Mouse (Mus musculus) liver, embryonic 14.5 days (tissue): Measurements from ENCODE around the gene 2410004P03Rik. TPM values are rescaled to one million over a fixed set of nuclear protein-coding genes. Genes with fewer than 3 reads are reported as not detected.
A peak's percentile ranks its signal among the peaks of the same experiment; 100 is the strongest.

Experiments used
- ATAC-seq: fragments of 200-750 bp; cut with Nextera tagmentation; 2 replicates; pipeline ENCODE4 v1.8.0; 2017; ENCODE audit warnings: moderate number of reproducible peaks, mild to moderate bottlenecking, moderate library complexity; ENCODE audit not compliant: insufficient read depth
- DNase-seq, 3 experiments: peaks; one replicate each; pipeline ENCODE4 v3.0.0-alpha.2; 2012 to 2013; ENCODE audit warnings: low read depth in 3 of 3, low spot score in 3 of 3
- H3K27ac ChIP-seq: fragments of 300-500 bp; sonication (generic); 2 replicates; pipeline ENCODE4 v1.5.1; 2014; ENCODE audit warnings: moderate library complexity, mild to moderate bottlenecking, control low read depth, inconsistent platforms
- H3K27me3 ChIP-seq: fragments of 300-500 bp; sonication (generic); 2 replicates; pipeline ENCODE4 v1.6.1; 2014; ENCODE audit warnings: mild to moderate bottlenecking, low read length, moderate library complexity; ENCODE audit not compliant: control insufficient read depth, insufficient read depth
- H3K36me3 ChIP-seq: fragments of 300-500 bp; sonication (generic); replicated peaks from 2 replicates; pipeline ENCODE4 v1.6.1; 2014; ENCODE audit warnings: low read depth; ENCODE audit not compliant: control insufficient read depth, insufficient read depth
- H3K4me1 ChIP-seq, 2 experiments: fragments of 200-500 bp in 1 of 2; fragments of 300-500 bp in 1 of 2; sonication (generic) in 1 of 2; replicated peaks; 2 replicates each; pipeline ENCODE4 v1.6.1; 2012 to 2014; ENCODE audit warnings: antibody characterized with exemption in 1 of 2, inconsistent platforms in 1 of 2, low read length in 1 of 2; ENCODE audit not compliant: control insufficient read depth in 2 of 2, insufficient read depth in 2 of 2
- H3K4me2 ChIP-seq: fragments of 300-500 bp; sonication (generic); 2 replicates; pipeline ENCODE4 v1.6.1; 2014; ENCODE audit warnings: low read depth, mild to moderate bottlenecking, control low read depth, moderate library complexity
- H3K4me3 ChIP-seq, 2 experiments: fragments of 200-500 bp in 1 of 2; fragments of 300-500 bp in 1 of 2; sonication (generic) in 1 of 2; 2 replicates each; pipeline ENCODE4 v1.5.1; 2012 to 2014; ENCODE audit warnings: low read depth in 2 of 2, low read length in 2 of 2, mild to moderate bottlenecking in 2 of 2, control low read depth in 1 of 2, inconsistent platforms in 1 of 2, moderate library complexity in 1 of 2; ENCODE audit not compliant: insufficient read depth in 1 of 2
- H3K9ac ChIP-seq: fragments of 300-500 bp; sonication (generic); replicated peaks from 2 replicates; pipeline ENCODE4 v1.6.1; 2014; ENCODE audit warnings: mild to moderate bottlenecking, control low read depth, moderate library complexity
- H3K9me3 ChIP-seq: fragments of 300-500 bp; sonication (generic); 2 replicates; pipeline ENCODE4 v1.6.1; 2016; ENCODE audit warnings: low read length, mixed read lengths; ENCODE audit not compliant: control insufficient read depth
- CTCF ChIP-seq: IDR thresholded peaks from 2 replicates; pipeline ENCODE4 v1.5.1; 2016; ENCODE audit warnings: antibody characterized with exemption, low read depth, control low read depth
- EP300 ChIP-seq: IDR thresholded peaks from 2 replicates; pipeline ENCODE4 v1.6.1; 2016; ENCODE audit warnings: antibody characterized with exemption, low read depth
- WGBS: fragments of 180-500 bp; shearing (Covaris S2); extraction: QIAGEN DNeasy Blood & Tissue Kit; methylation state at CpG from one replicate; pipeline ENCODE4 v1.1.7; 2014; ENCODE audit not compliant: insufficient replicate concordance; 5-methylcytosine and 5-hydroxymethylcytosine counted together
- polyA plus RNA-seq, 2 experiments: library from polyadenylated mRNA; depleted of rRNA in 1 of 2; stranded (reverse) in 1 of 2; unstranded in 1 of 2; fragments of >200 nt; fragmentation: Nextera tagmentation in 1 of 2; extraction: Ambion mirVana in 1 of 2; gene quantifications; 2 replicates each; pipeline versions ENCODE4 v1.2.1 to v1.2.3; 2012 to 2014

The 2410004P03Rik gene
- polyA plus RNA-seq, 2 experiments, result 0.02 to 0.03 TPM

- 58% methylated on average over 2 of the region's 2 CpGs for WGBS
- Histone ChIP-seq H3K27me3 (no peaks in the 10 kb centered on the region), H3K27ac (no peak overlapping the region), H3K4me3 (no peak overlapping the region), H3K9ac (no peak overlapping the region), H3K4me1 (no peaks in the 10 kb centered on the region), H3K9me3 (no peaks in the 10 kb centered on the region), H3K4me2 (no peak overlapping the region), H3K36me3 (no peaks in the 10 kb centered on the region)
- ATAC-seq, result 0 out of 2 replicates have a peak, but pooled peaks have one; percentile 8
- TF ChIP-seq CTCF (no peak), EP300 (no peak)
- no peak for DNase-seq
Measured at GRCm38 (mm10) chr12:17012067-17012899, 756 bp upstream of the 2410004P03Rik start.

GRCm38 (mm10) chr12:17009466-17009865 is 2.1 kb downstream of the 2410004P03Rik start:
- 75% methylated on average over 6 of the region's 6 CpGs for WGBS
- no peak overlapping the region for H3K4me2 ChIP-seq

DNA sequence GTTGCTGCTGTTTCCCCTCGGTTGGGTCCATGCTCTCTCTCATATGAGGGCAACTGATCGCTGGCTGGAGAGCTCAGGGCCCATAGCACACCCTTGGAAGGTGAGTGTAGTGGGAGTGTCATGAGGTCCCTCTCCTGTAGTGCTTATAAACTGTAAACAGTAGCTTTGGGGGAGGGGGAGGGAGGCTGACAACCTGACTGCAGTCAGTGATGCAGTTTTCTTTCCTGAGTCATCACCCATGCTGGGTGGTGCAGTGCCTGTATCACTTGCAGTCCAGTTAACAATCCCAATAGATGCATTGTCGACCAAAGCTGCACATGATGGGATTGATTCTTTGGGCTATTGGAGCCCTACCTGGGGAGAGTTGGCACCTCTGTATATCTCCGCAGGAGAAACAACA is 10.3 kb downstream of the 2410004P03Rik start:
- Histone ChIP-seq H3K4me3 (no peak overlapping the region), H3K36me3 (no peaks in the 10 kb centered on the region), H3K4me1 (peaks cover 12 to 25% of the 10 kb centered on the region in 2 experiments), H3K27me3 (peaks cover 4% of the 10 kb centered on the region), H3K9me3 (no peaks in the 10 kb centered on the region), H3K9ac (no peak overlapping the region), H3K27ac (no peak overlapping the region), H3K4me2 (peak overlapping the region; percentile 5; the same call in 1 of the 2 replicates)
- 47% methylated on average over 4 of the region's 4 CpGs for WGBS
- ATAC-seq (no peak), DNase-seq (no peak)
- TF ChIP-seq EP300 (no peak), CTCF (no peak)

More at GRCm38 (mm10) chr12:17009466-17009865, 2.1 kb downstream of the 2410004P03Rik start:
- no peaks in the 10 kb centered on the region for H3K4me1 ChIP-seq
- H3K4me3 ChIP-seq, result no peak overlapping the region
- H3K9ac ChIP-seq, result no peak overlapping the region
- ATAC-seq (no peak), DNase-seq (no peak)
- H3K27me3 ChIP-seq, result no peaks in the 10 kb centered on the region
- peak; percentile 51 for TF ChIP-seq CTCF
- no peak for TF ChIP-seq EP300
- H3K9me3 ChIP-seq, result no peaks in the 10 kb centered on the region
- H3K36me3 ChIP-seq, result no peaks in the 10 kb centered on the region
- no peak overlapping the region for H3K27ac ChIP-seq

GRCm38 (mm10) chr12:17000628-17001027 is 10.9 kb downstream of the 2410004P03Rik start:
- Histone ChIP-seq H3K27ac (no peak overlapping the region), H3K9ac (no peak overlapping the region), H3K36me3 (no peaks in the 10 kb centered on the region), H3K4me2 (peak overlapping the region; percentile 82), H3K4me1 (peaks cover 12 to 25% of the 10 kb centered on the region in 2 experiments), H3K27me3 (peaks cover 4% of the 10 kb centered on the region), H3K9me3 (no peaks in the 10 kb centered on the region), H3K4me3 (no peak overlapping the region)
- ATAC-seq, result no peak
- 45% methylated on average over 6 of the region's 6 CpGs for WGBS
- TF ChIP-seq EP300 (no peak), CTCF (no peak)
- DNase-seq, result no peak

DNA sequence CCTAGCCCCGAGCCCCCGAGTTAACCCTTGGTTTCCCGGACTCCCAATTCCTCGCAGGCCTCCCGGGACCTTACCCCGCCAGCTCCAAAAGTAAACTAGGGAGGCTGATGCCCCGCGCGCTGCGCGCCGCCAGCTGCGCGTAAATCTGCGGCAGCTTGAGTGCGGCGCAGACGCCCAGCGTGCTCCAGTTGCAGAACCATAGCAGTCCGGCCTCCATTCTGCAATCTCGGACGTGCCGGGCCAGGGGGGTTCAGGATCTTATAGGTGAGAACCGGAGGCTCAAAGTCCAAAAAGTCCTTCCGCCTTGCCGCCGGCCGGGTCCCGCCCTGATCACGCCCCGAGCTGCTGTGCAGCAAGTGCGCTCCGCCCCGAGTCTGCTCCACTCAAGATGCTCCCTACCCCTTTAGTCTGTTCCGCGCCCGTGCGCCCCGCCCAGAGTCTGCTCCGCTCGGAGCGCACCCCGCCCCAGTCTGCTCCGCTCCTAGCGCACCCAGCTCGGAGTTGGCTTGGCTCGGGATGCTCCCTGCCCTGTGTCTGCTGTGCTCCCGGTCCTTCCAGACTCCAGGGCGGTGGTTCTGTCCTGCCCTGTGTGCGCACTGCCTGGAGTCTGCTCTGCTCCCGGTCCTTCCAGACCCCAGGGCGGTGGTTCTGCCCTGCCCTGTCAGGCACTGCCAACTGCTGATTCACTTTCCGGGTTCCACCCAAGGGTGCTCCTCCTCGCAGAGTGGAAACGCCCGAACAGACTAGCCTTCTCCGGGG is 11.6 kb downstream of the 2410004P03Rik start, which contains the start of gene Pqlc3:
Gene Pqlc3 (minus strand): TSS at position 670 of the 759 bp plus-strand sequence.
- DNase-seq, result peak; percentile 78 to 80 (median 80)
- WGBS, result under 1% methylated on average over 57 of the region's 57 CpGs
- Histone ChIP-seq H3K9ac (peak within 1 kb of the TSS; percentile 68), H3K27ac (peak within 1 kb of the TSS; percentile 60), H3K4me1 (peaks cover 12 to 25% of the 10 kb centered on the region in 2 experiments), H3K36me3 (no peaks in the 10 kb centered on the region), H3K27me3 (peaks cover 4% of the 10 kb centered on the region), H3K4me3 (peak within 1 kb of the TSS; percentile 60 to 71), H3K4me2 (peak within 1 kb of the TSS; percentile 82), H3K9me3 (no peaks in the 10 kb centered on the region)
- 0 out of 2 replicates have a peak, but pooled peaks have one; percentile 1 for TF ChIP-seq CTCF
- TF ChIP-seq EP300, result no peak
- ATAC-seq, result peak; percentile 98
